Mouse (Mus musculus): ENCODE measurements around the gene Cep290.
A peak's percentile ranks its signal among the peaks of the same experiment; 100 is the strongest.
"Not testable (repeated sequence)": the region's sequence is repeated elsewhere in the genome, so short reads cannot be mapped to it uniquely, and the experiment has no call there.

Gene Cep290

DNA sequence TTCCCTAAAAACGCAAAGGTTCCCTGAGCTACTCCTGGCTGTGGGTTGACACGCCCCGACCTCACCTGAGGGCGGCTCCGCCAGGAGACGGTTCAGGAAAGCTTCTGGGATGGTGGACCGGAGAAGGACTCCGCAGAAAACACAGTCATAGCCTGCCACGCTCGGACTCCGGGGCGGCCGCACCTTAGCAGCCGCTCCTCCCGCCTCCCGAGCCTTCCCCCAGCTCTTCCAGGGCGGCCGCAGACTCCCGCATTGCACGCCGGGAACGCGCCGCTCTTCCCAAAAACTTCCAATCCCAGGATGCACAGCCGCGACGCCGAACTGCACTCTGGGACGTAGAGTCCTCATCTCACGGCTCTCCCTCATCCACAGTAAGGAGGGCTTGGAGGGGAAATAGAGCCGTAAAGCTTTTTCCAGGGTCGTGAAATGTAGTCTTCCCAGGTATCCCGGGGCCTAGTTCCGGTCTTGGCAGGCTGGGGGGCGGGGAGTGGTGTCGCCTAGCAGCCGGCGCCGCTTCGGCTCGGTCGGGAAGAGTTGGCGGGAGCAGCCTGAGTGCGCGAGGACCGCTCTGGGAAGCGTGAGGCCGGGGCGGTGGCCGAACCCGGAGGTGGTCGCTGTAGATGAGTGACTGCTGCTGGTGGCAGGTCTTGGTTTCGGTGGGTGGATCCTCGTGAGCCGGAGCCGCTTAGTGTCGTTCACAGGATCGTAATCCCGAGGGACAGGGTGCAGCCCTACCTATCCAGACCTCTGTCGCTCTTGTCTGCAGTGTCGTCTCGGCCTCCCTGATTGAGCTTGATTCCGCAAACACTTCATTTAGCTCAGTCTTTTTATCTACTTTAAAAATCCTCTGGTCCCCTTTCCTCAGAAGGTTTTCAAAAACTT, at the start of gene Cep290, which contains the start of gene Tmtc3:
Cep290 (plus strand) TSS at position 462 of the 882 bp plus-strand sequence.
Tmtc3 (minus strand) TSS at position 254 of the 882 bp plus-strand sequence.
- peak; percentile 96 for DNase-seq (ENCODE audit: low spot score)

- no peak for DNase-seq (ENCODE audit: low spot score)
Measured at GRCm38 (mm10) chr10:100449394-100449793, 38.0 kb upstream of the Cep290 start.

GRCm38 (mm10) chr10:100460515-100460914, 26.8 kb upstream of the Cep290 start:
- no peak for DNase-seq (ENCODE audit: low spot score)

DNA sequence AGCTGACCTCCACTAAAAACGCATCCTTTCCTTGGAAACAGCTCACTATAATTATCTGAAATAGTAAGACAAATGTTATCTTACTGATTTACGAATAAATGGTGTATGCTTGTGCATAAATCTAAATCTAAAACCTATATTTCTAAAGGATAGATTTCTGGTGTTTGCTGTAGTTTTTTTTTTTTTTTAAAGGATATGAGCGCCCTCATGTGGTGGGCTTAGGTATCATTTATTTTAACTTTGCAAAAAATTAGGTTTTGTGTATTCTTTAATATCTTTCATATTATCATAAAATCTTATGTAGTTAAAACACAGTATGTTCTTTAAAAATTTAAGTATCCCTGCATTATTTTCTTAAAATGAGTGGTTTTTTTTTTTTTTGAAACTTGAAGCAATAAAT, 12.3 kb upstream of the Cep290 start:
- DNase-seq (ENCODE audit: low spot score), result no peak

GRCm38 (mm10) chr10:100479538-100479937, 7.8 kb upstream of the Cep290 start:
- DNase-seq (ENCODE audit: low spot score), result no peak

DNA sequence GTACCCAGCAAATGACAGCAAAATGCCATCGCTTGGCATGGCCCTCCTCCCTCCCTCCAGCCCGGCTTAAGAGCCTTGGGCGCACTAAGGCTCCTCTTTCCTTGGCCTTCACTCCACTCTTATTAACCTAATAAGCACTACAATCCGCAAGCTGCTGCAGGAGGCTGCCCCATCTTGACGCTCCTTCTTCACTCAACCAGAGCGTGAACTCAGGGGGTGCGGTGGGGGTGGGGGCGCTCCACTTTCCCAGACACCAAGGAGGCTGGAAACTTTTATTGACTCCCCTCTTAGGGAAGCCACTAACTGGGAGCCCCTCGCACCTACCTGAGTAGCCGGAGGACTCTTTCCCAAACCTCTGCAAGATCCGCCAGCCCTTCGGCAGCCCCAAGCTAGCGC, 659 bp upstream of the Cep290 start:
- DNase-seq (ENCODE audit: low spot score), result no peak

DNA sequence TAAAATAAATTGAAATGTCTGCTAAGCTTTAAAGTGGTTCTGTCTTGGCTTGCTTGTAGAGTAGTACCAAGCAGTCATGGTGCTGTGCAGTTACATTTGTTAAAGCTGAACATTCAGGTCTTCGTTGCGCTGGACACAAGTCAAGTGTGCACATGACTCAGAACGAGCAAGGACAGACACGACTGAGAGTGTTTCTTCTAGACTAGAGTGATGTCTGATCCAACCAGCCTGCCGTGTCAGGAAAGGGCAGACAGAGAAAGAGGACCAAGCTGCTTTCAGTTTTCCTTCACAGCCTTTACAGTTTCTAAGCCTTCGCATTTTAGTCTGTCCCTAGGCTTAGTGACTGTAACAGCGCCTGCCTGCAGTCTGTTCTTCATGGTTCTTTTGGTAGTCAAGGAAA, 4.6 kb downstream of the Cep290 start:
- DNase-seq (ENCODE audit: low spot score), result no peak

- no peak for DNase-seq (ENCODE audit: low spot score)
Measured at GRCm38 (mm10) chr10:100498309-100498708, 11.0 kb downstream of the Cep290 start.

GRCm38 (mm10) chr10:100508170-100508569, 20.8 kb downstream of the Cep290 start:
- DNase-seq (ENCODE audit: low spot score), result no peak

GRCm38 (mm10) chr10:100521617-100522016, 34.3 kb downstream of the Cep290 start:
- DNase-seq (ENCODE audit: low spot score), result no peak

- DNase-seq (ENCODE audit: low spot score), result no peak
Measured at GRCm38 (mm10) chr10:100522330-100522729, 35.0 kb downstream of the Cep290 start.

GRCm38 (mm10) chr10:100524499-100525390, 37.4 kb downstream of the Cep290 start:
- no peak for DNase-seq (ENCODE audit: low spot score)

DNA sequence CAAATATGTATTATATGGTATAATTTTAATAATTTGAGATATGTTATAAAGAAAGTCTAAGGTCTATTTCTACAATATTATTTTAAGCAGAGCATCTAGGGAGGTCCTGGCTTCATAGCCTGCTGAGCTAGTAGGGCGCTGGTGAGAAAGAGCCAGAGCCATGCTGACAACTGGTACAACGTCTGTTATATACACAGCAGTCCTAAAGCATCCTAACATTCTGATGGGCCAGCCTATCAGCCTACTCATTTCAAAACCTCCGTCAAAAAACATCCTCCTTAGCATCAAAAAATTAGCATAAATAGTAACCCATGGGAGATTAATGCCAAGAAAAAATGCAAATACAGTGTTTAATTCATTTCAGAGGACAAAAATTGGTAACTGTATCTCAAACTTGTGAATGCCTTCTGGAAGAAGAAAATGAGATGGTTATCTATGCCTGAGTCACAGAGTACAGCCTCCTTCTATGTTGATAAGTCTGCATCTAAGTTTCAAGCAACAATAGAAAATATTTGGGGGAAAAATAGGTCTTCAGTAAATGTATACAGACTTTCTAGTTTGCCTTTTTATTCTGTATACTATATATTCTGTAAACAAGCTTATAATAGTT, 69.3 kb downstream of the Cep290 start:
- DNase-seq (ENCODE audit: low spot score), result no peak

DNA sequence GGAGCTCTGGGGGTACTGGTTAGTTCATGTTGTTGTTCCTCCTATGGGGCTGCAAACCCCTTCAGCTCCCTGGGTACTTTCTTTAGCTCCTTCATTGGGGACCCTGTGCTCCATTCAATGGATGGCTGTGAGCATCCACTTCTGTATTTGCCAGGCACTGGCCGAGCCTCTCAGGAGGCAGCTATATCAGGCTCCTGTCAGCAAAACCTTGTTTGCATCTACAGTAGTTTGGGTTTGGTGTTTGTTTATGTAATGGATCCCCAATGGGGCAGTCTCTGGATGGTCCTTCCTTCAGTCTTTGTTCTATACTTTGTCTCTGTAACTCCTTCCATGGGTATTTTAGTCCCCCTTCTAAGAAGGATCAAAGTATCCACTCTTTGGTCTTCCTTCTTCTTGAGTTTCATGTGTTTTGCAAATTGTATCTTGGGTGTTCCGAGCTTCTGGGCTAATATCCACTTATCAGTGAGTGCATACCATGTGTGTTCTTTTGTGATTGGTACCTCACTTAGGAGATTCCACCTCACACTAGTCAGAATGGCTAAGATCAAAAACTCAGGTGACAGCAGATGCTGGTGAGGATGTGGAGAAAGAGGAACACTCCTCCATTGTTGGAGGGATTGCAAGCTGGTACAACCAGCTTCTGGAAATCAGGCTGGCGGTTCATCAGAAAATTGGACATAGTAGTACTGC, 73.0 kb downstream of the Cep290 start:
- DNase-seq (ENCODE audit: low spot score), result not testable (repeated sequence)

- no peak for DNase-seq (ENCODE audit: low spot score)
Measured at GRCm38 (mm10) chr10:100564112-100564511, 76.8 kb downstream of the Cep290 start.

GRCm38 (mm10) chr10:100571707-100572106, 84.3 kb downstream of the Cep290 start:
- no peak for DNase-seq (ENCODE audit: low spot score)

- no peak for DNase-seq (ENCODE audit: low spot score)
Measured at GRCm38 (mm10) chr10:100574505-100575149, 87.3 kb downstream of the Cep290 start.

DNA sequence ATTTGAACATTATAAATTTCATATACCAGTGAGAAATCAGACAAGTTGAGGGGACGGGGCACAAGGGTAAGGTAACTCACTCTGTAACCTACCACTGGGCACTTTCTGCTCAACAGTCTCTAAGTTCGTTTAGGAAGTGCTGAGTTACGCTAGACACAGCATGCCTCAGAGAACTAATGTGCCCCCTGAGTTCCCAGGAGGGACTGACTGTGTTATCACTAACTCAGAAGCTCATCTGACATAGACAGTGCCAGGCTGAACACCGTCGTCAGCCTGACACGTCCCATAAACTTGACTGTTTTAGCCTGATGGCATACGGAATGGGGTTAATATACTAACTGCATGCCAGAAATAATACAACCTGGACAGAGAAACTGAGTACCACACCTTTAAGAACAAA, 87.9 kb downstream of the Cep290 start:
- DNase-seq (ENCODE audit: low spot score), result no peak

DNA sequence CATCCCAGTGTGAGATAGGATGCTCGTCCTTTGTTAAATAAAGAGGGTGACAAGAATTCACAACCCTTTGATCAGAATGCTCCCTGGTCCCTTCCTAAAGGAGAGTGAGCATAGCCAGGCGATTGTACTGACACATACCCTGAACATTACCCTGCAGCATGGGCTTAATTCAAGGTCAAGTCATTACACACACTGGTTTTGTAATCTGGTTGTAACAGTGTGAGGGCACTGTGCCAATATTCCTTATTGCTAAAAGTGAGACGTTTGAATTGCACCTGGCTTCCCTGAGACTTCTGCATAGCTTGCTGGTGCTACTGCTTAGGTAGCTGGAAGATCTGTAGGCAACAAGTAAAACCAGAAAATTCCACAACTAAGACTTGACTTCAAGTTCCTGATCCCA, 96.8 kb downstream of the Cep290 start:
- no peak for DNase-seq (ENCODE audit: low spot score)

DNA sequence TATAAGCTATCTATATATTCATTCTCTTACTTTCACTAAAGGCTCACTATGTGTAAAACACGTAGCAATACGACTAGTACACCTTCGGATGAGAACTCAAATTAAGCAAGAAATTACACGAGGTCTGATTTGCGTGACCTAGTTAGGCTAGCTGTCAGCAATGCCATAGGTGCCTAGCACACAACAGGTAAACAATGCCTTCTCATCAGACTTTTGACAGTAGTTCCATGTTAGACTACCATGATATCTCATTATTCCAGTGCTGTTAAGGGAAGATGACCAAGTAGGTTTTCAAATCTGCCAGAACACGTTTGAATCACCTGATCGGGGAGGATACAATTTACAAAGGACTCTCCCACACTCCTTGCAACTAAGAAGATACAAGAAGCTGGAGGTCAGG, 101.2 kb downstream of the Cep290 start:
- no peak for DNase-seq (ENCODE audit: low spot score)

GRCm38 (mm10) chr10:100588932-100589388, 101.6 kb downstream of the Cep290 start:
- DNase-seq (ENCODE audit: low spot score), result peak; percentile 88

Measured in testis, postnatal 14 days (tissue).